Mouse (Mus musculus): ENCODE results near the gene Mbnl1.

Gene Mbnl1

GRCm38 (mm10) chr3:60519337-60519736, 46.7 kb downstream of the Mbnl1 start:
- no peak for DNase-seq

GRCm38 (mm10) chr3:60524127-60524526, 51.5 kb downstream of the Mbnl1 start:
- DNase-seq: no peak

- no peak for DNase-seq
These were observed 58.7 kb downstream of the Mbnl1 start for GRCm38 (mm10) chr3:60531286-60531685.

- DNase-seq: no peak
These were observed 59.2 kb downstream of the Mbnl1 start for GRCm38 (mm10) chr3:60531826-60532225.

- DNase-seq: no peak
These were observed 62.6 kb downstream of the Mbnl1 start for GRCm38 (mm10) chr3:60535224-60535623.

- DNase-seq: no peak
These were observed 64.4 kb downstream of the Mbnl1 start for GRCm38 (mm10) chr3:60537063-60537462.

- DNase-seq: no peak
These were observed 65.8 kb downstream of the Mbnl1 start for GRCm38 (mm10) chr3:60538214-60538971.

GRCm38 (mm10) chr3:60541121-60541520, 68.5 kb downstream of the Mbnl1 start:
- DNase-seq: no peak

GRCm38 (mm10) chr3:60546196-60546595, 73.6 kb downstream of the Mbnl1 start:
- DNase-seq: no peak

GRCm38 (mm10) chr3:60546904-60547303, 74.3 kb downstream of the Mbnl1 start:
- DNase-seq: no peak

GRCm38 (mm10) chr3:60550492-60550891, 77.9 kb downstream of the Mbnl1 start:
- DNase-seq: no peak

- DNase-seq: no peak
These were observed 79.0 kb downstream of the Mbnl1 start for GRCm38 (mm10) chr3:60551650-60552049.

- no peak for DNase-seq
These were observed 80.4 kb downstream of the Mbnl1 start for GRCm38 (mm10) chr3:60553011-60553410.

- no peak for DNase-seq
These were observed 84.0 kb downstream of the Mbnl1 start for GRCm38 (mm10) chr3:60556596-60556995.

GRCm38 (mm10) chr3:60558252-60558862, 85.7 kb downstream of the Mbnl1 start:
- DNase-seq: no peak

GRCm38 (mm10) chr3:60559762-60560161, 87.1 kb downstream of the Mbnl1 start:
- no peak for DNase-seq

- DNase-seq: peak; percentile 43
These were observed 91.1 kb downstream of the Mbnl1 start for GRCm38 (mm10) chr3:60563529-60564243.

GRCm38 (mm10) chr3:60564244-60564643, 91.6 kb downstream of the Mbnl1 start:
- no peak for DNase-seq

GRCm38 (mm10) chr3:60565204-60565603, 92.6 kb downstream of the Mbnl1 start:
- no peak for DNase-seq

- no peak for DNase-seq
These were observed 93.3 kb downstream of the Mbnl1 start for GRCm38 (mm10) chr3:60565950-60566349.

GRCm38 (mm10) chr3:60568171-60568684, 95.6 kb downstream of the Mbnl1 start:
- DNase-seq: no peak

- DNase-seq: no peak
These were observed 96.4 kb downstream of the Mbnl1 start for GRCm38 (mm10) chr3:60568801-60569568.

- no peak for DNase-seq
These were observed 97.2 kb downstream of the Mbnl1 start for GRCm38 (mm10) chr3:60569781-60570180.

All from layer of hippocampus, adult 9-11 months (tissue).